Mouse (Mus musculus): ENCODE measurements at regions not wholly inside any gene's neighbourhood (a gene's known extent, or its start where the extent isn't known, plus 50 kb on each side); places are given as distances from the start of the nearest gene placed in this dataset.
"Not testable (repeated sequence)": the region's sequence is repeated elsewhere in the genome, so short reads cannot be mapped to it uniquely, and the experiment has no call there.

GRCm38 (mm10) chr4:31225741-31226140 lies 738.2 kb upstream of the Map3k7 start:
- no peak for DNase-seq (ENCODE audit: low read depth, low spot score)

- no peak for DNase-seq (ENCODE audit: low read depth, low spot score)
These were observed 694.9 kb upstream of the Map3k7 start for GRCm38 (mm10) chr4:31268825-31269495.

GRCm38 (mm10) chr4:31274131-31274530 lies 689.8 kb upstream of the Map3k7 start:
- no peak for DNase-seq (ENCODE audit: low read depth, low spot score)

- no peak for DNase-seq (ENCODE audit: low read depth, low spot score)
These were observed 673.5 kb upstream of the Map3k7 start for GRCm38 (mm10) chr4:31290301-31290975.

GRCm38 (mm10) chr4:31293752-31294151 lies 670.1 kb upstream of the Map3k7 start:
- DNase-seq (ENCODE audit: low read depth, low spot score) = no peak

GRCm38 (mm10) chr4:31297848-31298247 lies 666.0 kb upstream of the Map3k7 start:
- DNase-seq (ENCODE audit: low read depth, low spot score) = no peak

- no peak for DNase-seq (ENCODE audit: low read depth, low spot score)
These were observed 644.6 kb upstream of the Map3k7 start for GRCm38 (mm10) chr4:31319269-31319668.

GRCm38 (mm10) chr4:31320734-31321507 lies 643.0 kb upstream of the Map3k7 start:
- no peak for DNase-seq (ENCODE audit: low read depth, low spot score)

GRCm38 (mm10) chr4:31323816-31324215 lies 640.1 kb upstream of the Map3k7 start:
- no peak for DNase-seq (ENCODE audit: low read depth, low spot score)

- no peak for DNase-seq (ENCODE audit: low read depth, low spot score)
These were observed 635.1 kb upstream of the Map3k7 start for GRCm38 (mm10) chr4:31328798-31329197.

- DNase-seq (ENCODE audit: low read depth, low spot score) = no peak
These were observed 632.8 kb upstream of the Map3k7 start for GRCm38 (mm10) chr4:31331053-31331452.

GRCm38 (mm10) chr4:31335686-31336085 lies 628.2 kb upstream of the Map3k7 start:
- DNase-seq (ENCODE audit: low read depth, low spot score) = no peak

- DNase-seq (ENCODE audit: low read depth, low spot score) = no peak
These were observed 625.9 kb upstream of the Map3k7 start for GRCm38 (mm10) chr4:31337980-31338379.

- DNase-seq (ENCODE audit: low read depth, low spot score) = no peak
These were observed 620.3 kb upstream of the Map3k7 start for GRCm38 (mm10) chr4:31343312-31344248.

- not testable (repeated sequence) for DNase-seq (ENCODE audit: low read depth, low spot score)
These were observed 609.9 kb upstream of the Map3k7 start for GRCm38 (mm10) chr4:31354046-31354445.

GRCm38 (mm10) chr4:31354953-31355352 lies 608.9 kb upstream of the Map3k7 start:
- no peak for DNase-seq (ENCODE audit: low read depth, low spot score)

GRCm38 (mm10) chr4:31366172-31366571 lies 597.7 kb upstream of the Map3k7 start:
- no peak for DNase-seq (ENCODE audit: low read depth, low spot score)

- DNase-seq (ENCODE audit: low read depth, low spot score) = no peak
These were observed 596.9 kb upstream of the Map3k7 start for GRCm38 (mm10) chr4:31367031-31367430.

GRCm38 (mm10) chr4:31370062-31370461 lies 593.8 kb upstream of the Map3k7 start:
- DNase-seq (ENCODE audit: low read depth, low spot score) = no peak

- DNase-seq (ENCODE audit: low read depth, low spot score) = no peak
These were observed 582.6 kb upstream of the Map3k7 start for GRCm38 (mm10) chr4:31381069-31381969.
